Mouse (Mus musculus) kidney, postnatal 10 days (tissue): ENCODE measurements at regions not wholly inside any gene's neighbourhood (a gene's known extent, or its start where the extent isn't known, plus 50 kb on each side); places are given as distances from the start of the nearest gene placed in this dataset.

Experiments used
- DNase-seq: peaks from one replicate; pipeline ENCODE4 v3.0.0; 2021; ENCODE audit warnings: mixed read lengths

GRCm38 (mm10) chr3:52197982-52198750 is 70.0 kb upstream of the Foxo1 start:
- DNase-seq, result peak; percentile 64

GRCm38 (mm10) chr3:52198751-52199738 is 69.1 kb upstream of the Foxo1 start:
- DNase-seq, result peak; percentile 55

- DNase-seq, result no peak
These were observed 68.0 kb upstream of the Foxo1 start for GRCm38 (mm10) chr3:52200106-52200505.

GRCm38 (mm10) chr3:52210556-52211302 is 57.4 kb upstream of the Foxo1 start:
- DNase-seq, result no peak

- DNase-seq, result no peak
These were observed 56.8 kb upstream of the Foxo1 start for GRCm38 (mm10) chr3:52211303-52211695.

GRCm38 (mm10) chr3:52214114-52214513 is 54.0 kb upstream of the Foxo1 start:
- no peak for DNase-seq

GRCm38 (mm10) chr3:52215083-52215482 is 53.1 kb upstream of the Foxo1 start:
- no peak for DNase-seq
